Mouse (Mus musculus): ENCODE results near the gene Lamtor1.

DNA sequence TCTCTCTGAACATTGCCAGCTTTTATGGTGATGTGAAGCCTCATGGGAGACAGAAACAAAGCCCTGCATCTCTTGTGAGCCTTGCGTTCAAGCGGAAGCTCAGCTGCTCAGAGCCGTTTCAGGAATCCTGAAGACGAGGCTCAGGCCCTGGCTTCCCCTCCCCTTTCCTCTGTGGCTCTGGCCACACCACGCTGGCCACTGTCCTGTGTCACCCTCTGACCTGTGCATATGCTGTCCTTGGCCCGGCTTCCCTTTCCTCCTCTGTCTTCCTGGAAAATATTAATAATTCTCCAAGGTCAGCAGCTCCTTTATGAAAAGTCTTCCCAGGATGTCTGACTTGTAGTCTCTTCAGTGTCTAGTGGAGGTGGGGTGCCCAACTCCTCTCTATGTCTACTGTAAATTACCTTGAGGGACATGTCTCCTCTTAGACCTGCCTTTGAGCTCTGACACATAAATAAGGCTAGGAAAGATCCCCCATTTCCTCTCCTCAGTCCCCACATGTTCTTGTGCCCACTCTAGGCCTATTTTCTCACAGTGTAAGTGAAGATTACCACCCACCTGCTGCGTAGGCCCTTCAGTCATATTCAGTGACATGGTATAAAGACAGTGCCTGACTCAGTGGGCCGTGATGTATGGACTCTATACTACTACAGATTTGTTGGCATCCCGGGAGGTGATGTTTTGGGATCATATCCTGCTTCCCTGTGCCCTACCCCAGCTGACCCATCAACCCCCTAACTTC is 23.1 kb upstream of the Lamtor1 start:
- no peak for TF ChIP-seq POLR2A (IDR thresholded peaks at IDR 0.05; ENCODE audit: borderline replicate concordance, low read depth, low read length)
- TF ChIP-seq CTCF (IDR thresholded peaks at IDR 0.05; ENCODE audit: low read depth, low read length) = no peak
